Mouse (Mus musculus) urinary bladder, adult 2 months (tissue): ENCODE results near the gene Gm15107. TPM values are rescaled to one million over a fixed set of nuclear protein-coding genes. Genes with fewer than 3 reads are reported as not detected.
"Not testable (repeated sequence)": the region's sequence is repeated elsewhere in the genome, so short reads cannot be mapped to it uniquely, and the experiment has no call there.

Experiments used
- DNase-seq: peaks from one replicate; pipeline ENCODE4 v3.0.0; 2022; ENCODE audit warnings: low spot score
- polyA plus RNA-seq: library from polyadenylated mRNA; depleted of rRNA; stranded (reverse); fragments of >200 nt; gene quantifications from 2 replicates; pipeline ENCODE4 v1.2.3, GENCODE M21; 2012; rRNA removed

Gm15107 gene
- not detected in 2 replicates for polyA plus RNA-seq

DNA sequence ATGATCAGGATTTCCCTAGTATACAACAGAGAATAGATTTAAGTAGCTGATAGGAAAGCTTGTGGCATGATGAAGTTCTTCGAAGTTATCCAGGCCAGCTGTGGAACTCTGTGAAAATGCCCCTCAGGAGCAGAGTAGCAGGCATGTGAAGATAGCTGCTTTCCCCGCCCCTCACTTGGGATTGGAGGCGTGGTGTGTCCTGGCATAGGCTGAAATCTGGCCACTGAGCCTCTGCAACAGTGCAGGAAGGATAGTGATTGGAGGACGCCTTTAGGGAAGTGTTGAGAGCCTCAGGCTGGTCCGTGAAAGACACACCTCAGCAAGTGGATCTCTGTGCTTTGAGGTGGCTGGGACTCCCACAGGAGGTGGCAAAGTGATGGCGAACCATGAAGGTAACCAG lies at the start of gene Gm15107:
TSS of gene Gm15107 (plus strand) at position 301 of the 400 bp plus-strand sequence.
- DNase-seq = not testable (repeated sequence)

Other genes starting within 250 kb of the Gm15107 start
- not detected in 2 replicates for gene Gm15080, start 187.7 kb upstream of the Gm15107 start, polyA plus RNA-seq